ENCODE assay signal across 21 mouse cellular contexts in genomic region chr9:45010461-45010860, GRCm38 (mm10). TPM values are rescaled to one million over a fixed set of nuclear protein-coding genes. Genes with fewer than 3 reads are reported as not detected.
A peak's percentile ranks its signal among the peaks of the same experiment; 100 is the strongest.
DNase-seq lines count a peak whose midpoint lies in the region; ATAC-seq lines count a peak whose summit lies in the region.
"Had no signal": no experiment of that assay in that cellular context is flagged by ENCODE, and none has a peak within 500 bp of the region (broad histone marks: within the 10 kb centered on the region; RNA-seq: fewer than 3 reads in every experiment).

No protein-coding gene starts in this region.

- peak; percentile 34 for DNase-seq in hindbrain, embryonic 14.5 days (ENCODE audit: low spot score)
- peak; percentile 83 for DNase-seq in CD4-positive helper T cell, adult 2 months (ENCODE audit: low read depth, low spot score)
- DNase-seq in CD8-positive naive resting alpha-beta T cell, adult 2 months (ENCODE audit: low read depth in 2 of 2, low spot score in 2 of 2), result peak; percentile 35 to 63
- DNase-seq in naive thymus-derived CD4-positive, alpha-beta T cell, adult 2 months (ENCODE audit: low read depth), result peak; percentile 83
- no peak for DNase-seq in natural killer cell, adult 2 months (ENCODE audit: low spot score in 2 of 2)
- DNase-seq in frontal cortex, postnatal 10 days (ENCODE audit: low spot score in 2 of 2), result no peak
- DNase-seq in frontal cortex, adult 2 months (ENCODE audit: extremely low spot score in 1 of 2, low spot score in 1 of 2), result no peak
- DNase-seq: adrenal gland, postnatal 25 days; cerebellum, postnatal 25 days; heart, adult 11 months; kidney, adult 9 months; layer of hippocampus, postnatal 36 days; left cerebral cortex, postnatal 4 days; lung, postnatal 10 days had no signal

- no peak for ATAC-seq in hindbrain, embryonic 14.5 days (ENCODE audit: low FRiP score)
- no peak for ATAC-seq in hindbrain, embryonic 16.5 days
- ATAC-seq: liver, embryonic 12.5 days had no signal

- H3K9me3 ChIP-seq in hindbrain, embryonic 14.5 days (ENCODE audit: control insufficient read depth, low read length), result no peaks in the 10 kb centered on the region
- no peaks in the 10 kb centered on the region for H3K9me3 ChIP-seq in hindbrain, embryonic 16.5 days (ENCODE audit: control insufficient read depth, low read length)
- H3K9me3 ChIP-seq: embryonic facial prominence, embryonic 13.5 days; forebrain, embryonic 10.5 days; hindbrain, embryonic 12.5 days; liver, embryonic 12.5 days had no signal

- 82% methylated on average over 4 of the region's 4 CpGs for WGBS in hindbrain, embryonic 14.5 days
- WGBS in hindbrain, embryonic 16.5 days, result 79% methylated on average over 4 of the region's 4 CpGs

- H3K27me3 ChIP-seq in hindbrain, embryonic 14.5 days (ENCODE audit: control insufficient read depth, insufficient read depth, low read length), result no peaks in the 10 kb centered on the region
- no peaks in the 10 kb centered on the region for H3K27me3 ChIP-seq in hindbrain, embryonic 16.5 days (replicated peaks; ENCODE audit: control insufficient read depth, insufficient read depth, low read length)
- H3K27me3 ChIP-seq: hindbrain, embryonic 12.5 days had no signal

- H3K4me2 ChIP-seq in hindbrain, embryonic 14.5 days (replicated peaks), result no peak overlapping the region
- H3K4me2 ChIP-seq in hindbrain, embryonic 16.5 days (ENCODE audit: low read length), result no peak overlapping the region
- H3K4me2 ChIP-seq: embryonic facial prominence, embryonic 13.5 days; hindbrain, embryonic 12.5 days; liver, embryonic 12.5 days had no signal

- no peak overlapping the region for H3K9ac ChIP-seq in hindbrain, embryonic 14.5 days
- H3K9ac ChIP-seq in hindbrain, embryonic 16.5 days (ENCODE audit: low read depth, low read length), result no peak overlapping the region
- H3K9ac ChIP-seq: embryonic facial prominence, embryonic 13.5 days; hindbrain, embryonic 12.5 days; liver, embryonic 12.5 days had no signal

- no peak overlapping the region for H3K27ac ChIP-seq in hindbrain, embryonic 14.5 days
- no peak overlapping the region for H3K27ac ChIP-seq in hindbrain, embryonic 16.5 days (ENCODE audit: low read depth, low read length)
- H3K27ac ChIP-seq: embryonic facial prominence, embryonic 13.5 days; forebrain, embryonic 10.5 days; hindbrain, embryonic 12.5 days; liver, embryonic 12.5 days had no signal

- H3K4me1 ChIP-seq in hindbrain, embryonic 14.5 days (replicated peaks; ENCODE audit: control insufficient read depth, insufficient read depth, low read length), result no peaks in the 10 kb centered on the region
- no peaks in the 10 kb centered on the region for H3K4me1 ChIP-seq in hindbrain, embryonic 16.5 days (ENCODE audit: control insufficient read depth, insufficient read depth, low read depth, low read length)
- H3K4me1 ChIP-seq: embryonic facial prominence, embryonic 13.5 days; forebrain, embryonic 10.5 days; hindbrain, embryonic 12.5 days; liver, embryonic 12.5 days had no signal

- no peak overlapping the region for H3K4me3 ChIP-seq in hindbrain, embryonic 14.5 days (replicated peaks; ENCODE audit: low read length)
- no peak overlapping the region for H3K4me3 ChIP-seq in hindbrain, embryonic 16.5 days (ENCODE audit: low read length)
- H3K4me3 ChIP-seq: embryonic facial prominence, embryonic 13.5 days; forebrain, embryonic 10.5 days; hindbrain, embryonic 12.5 days; liver, embryonic 12.5 days had no signal

- no peaks in the 10 kb centered on the region for H3K36me3 ChIP-seq in hindbrain, embryonic 14.5 days (replicated peaks; ENCODE audit: control insufficient read depth, insufficient read depth)
- H3K36me3 ChIP-seq in hindbrain, embryonic 16.5 days (ENCODE audit: control insufficient read depth, insufficient read depth, low read length), result no peaks in the 10 kb centered on the region
- H3K36me3 ChIP-seq: embryonic facial prominence, embryonic 13.5 days; forebrain, embryonic 10.5 days; hindbrain, embryonic 12.5 days; liver, embryonic 12.5 days had no signal

RNA-seq across cellular contexts. Expression of gene Cd3e, which starts 1.0 kb away (rescaled TPM):
- polyA plus RNA-seq in hindbrain, embryonic 14.5 days (2014; fragmentation: Nextera tagmentation; extraction: Ambion mirVana), result 0.20 and 0.22 TPM in 2 replicates
- 0.15 and 0.19 TPM in 2 replicates for polyA plus RNA-seq in hindbrain, embryonic 16.5 days (2015; fragmentation: Nextera tagmentation; extraction: Ambion mirVana)
- 0.08 and 0.13 TPM in 2 replicates for polyA plus RNA-seq in frontal cortex, adult 2 months (2012; rRNA removed)
- polyA plus RNA-seq: embryonic facial prominence, embryonic 13.5 days; forebrain, embryonic 10.5 days; heart, embryonic 14.5 days; hindbrain, embryonic 12.5 days; liver, embryonic 12.5 days had no signal

RNA-seq across cellular contexts. Expression of gene Cd3d, which starts 28.9 kb away (rescaled TPM):
- not detected in 2 replicates for polyA plus RNA-seq in hindbrain, embryonic 14.5 days (2014; fragmentation: Nextera tagmentation; extraction: Ambion mirVana)
- not detected in 2 replicates for polyA plus RNA-seq in hindbrain, embryonic 16.5 days (2015; fragmentation: Nextera tagmentation; extraction: Ambion mirVana)
- 0.06 TPM in 1 of 2 replicates, not detected in the other for polyA plus RNA-seq in frontal cortex, adult 2 months (2012; rRNA removed)
- polyA plus RNA-seq: embryonic facial prominence, embryonic 13.5 days; forebrain, embryonic 10.5 days; heart, embryonic 14.5 days; hindbrain, embryonic 12.5 days; liver, embryonic 12.5 days had no signal

RNA-seq across cellular contexts. Expression of gene Mpzl2, which starts 29.1 kb away (rescaled TPM):
- 0.44 and 0.90 TPM in 2 replicates for polyA plus RNA-seq in hindbrain, embryonic 14.5 days (2014; fragmentation: Nextera tagmentation; extraction: Ambion mirVana)
- 2.5 and 3.0 TPM in 2 replicates for polyA plus RNA-seq in hindbrain, embryonic 16.5 days (2015; fragmentation: Nextera tagmentation; extraction: Ambion mirVana)
- polyA plus RNA-seq in frontal cortex, adult 2 months (2012; rRNA removed), result 2.1 and 2.8 TPM in 2 replicates

RNA-seq across cellular contexts. Expression of gene Cd3g, which starts 30.2 kb away (rescaled TPM):
- polyA plus RNA-seq in hindbrain, embryonic 14.5 days (2014; fragmentation: Nextera tagmentation; extraction: Ambion mirVana), result not detected in 2 replicates
- not detected in 2 replicates for polyA plus RNA-seq in hindbrain, embryonic 16.5 days (2015; fragmentation: Nextera tagmentation; extraction: Ambion mirVana)
- 0.13 TPM in 1 of 2 replicates, not detected in the other for polyA plus RNA-seq in frontal cortex, adult 2 months (2012; rRNA removed)
- polyA plus RNA-seq: forebrain, embryonic 10.5 days; hindbrain, embryonic 12.5 days; liver, embryonic 12.5 days; testis, adult 2 months had no signal

RNA-seq across cellular contexts. Expression of gene Mpzl3, which starts 44.5 kb away (rescaled TPM):
- 1.1 and 1.7 TPM in 2 replicates for polyA plus RNA-seq in hindbrain, embryonic 14.5 days (2014; fragmentation: Nextera tagmentation; extraction: Ambion mirVana)
- polyA plus RNA-seq in hindbrain, embryonic 16.5 days (2015; fragmentation: Nextera tagmentation; extraction: Ambion mirVana), result 1.0 and 1.2 TPM in 2 replicates
- 2.0 and 2.1 TPM in 2 replicates for polyA plus RNA-seq in frontal cortex, adult 2 months (2012; rRNA removed)

Comparison
In these comparisons a context has a peak if more than half of its experiments do, and no peak if none do; other contexts are left out.
1. DNase-seq: peak in hindbrain, embryonic 14.5 days (single experiment), CD4-positive helper T cell, adult 2 months (single experiment), CD8-positive naive resting alpha-beta T cell, adult 2 months (2 of 2) and naive thymus-derived CD4-positive, alpha-beta T cell, adult 2 months (single experiment); none in natural killer cell, adult 2 months (0 of 2), frontal cortex, postnatal 10 days (0 of 2) and frontal cortex, adult 2 months (0 of 2).